Mouse (Mus musculus) thymus, postnatal 25 days (tissue): ENCODE measurements at regions not wholly inside any gene's neighbourhood (a gene's known extent, or its start where the extent isn't known, plus 50 kb on each side); places are given as distances from the start of the nearest gene placed in this dataset.

Experiments used
- DNase-seq: peaks from one replicate; pipeline ENCODE4 v3.0.0; 2022

DNA sequence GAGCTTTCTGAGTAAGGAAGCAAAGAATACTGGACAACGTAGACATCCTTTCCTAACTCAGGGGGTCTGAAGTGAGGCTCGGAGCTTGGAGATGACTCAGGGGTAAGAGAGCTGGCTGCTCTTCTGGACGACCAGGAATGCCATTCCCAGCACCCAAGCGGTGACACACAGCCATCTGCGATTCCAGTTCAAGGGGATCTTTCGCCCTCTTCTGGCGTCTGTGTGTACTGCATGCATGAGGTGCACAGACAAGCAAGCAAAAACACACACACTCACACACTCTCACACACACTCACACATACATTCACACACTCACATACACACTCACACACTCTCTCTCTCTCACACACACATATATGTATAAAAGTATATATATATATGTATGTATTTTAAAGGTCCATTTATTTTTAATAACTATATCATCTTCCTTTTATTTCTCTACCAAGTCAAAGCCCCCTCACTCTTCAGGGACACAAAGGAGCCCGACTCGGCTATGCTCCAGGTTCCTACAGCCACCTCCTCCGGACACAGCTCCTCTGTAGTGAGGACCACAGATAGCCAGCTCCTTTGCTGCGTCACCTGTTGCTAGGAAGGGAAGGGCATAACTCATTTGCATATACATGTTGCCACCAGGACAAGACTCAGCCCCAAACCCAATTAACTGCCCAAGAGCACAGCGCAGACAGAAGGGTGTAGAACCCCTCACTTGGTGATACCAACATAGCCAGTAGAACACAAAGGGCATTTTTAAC, 91.9 kb upstream of the Smad3 start:
- peak; percentile 26 for DNase-seq

DNA sequence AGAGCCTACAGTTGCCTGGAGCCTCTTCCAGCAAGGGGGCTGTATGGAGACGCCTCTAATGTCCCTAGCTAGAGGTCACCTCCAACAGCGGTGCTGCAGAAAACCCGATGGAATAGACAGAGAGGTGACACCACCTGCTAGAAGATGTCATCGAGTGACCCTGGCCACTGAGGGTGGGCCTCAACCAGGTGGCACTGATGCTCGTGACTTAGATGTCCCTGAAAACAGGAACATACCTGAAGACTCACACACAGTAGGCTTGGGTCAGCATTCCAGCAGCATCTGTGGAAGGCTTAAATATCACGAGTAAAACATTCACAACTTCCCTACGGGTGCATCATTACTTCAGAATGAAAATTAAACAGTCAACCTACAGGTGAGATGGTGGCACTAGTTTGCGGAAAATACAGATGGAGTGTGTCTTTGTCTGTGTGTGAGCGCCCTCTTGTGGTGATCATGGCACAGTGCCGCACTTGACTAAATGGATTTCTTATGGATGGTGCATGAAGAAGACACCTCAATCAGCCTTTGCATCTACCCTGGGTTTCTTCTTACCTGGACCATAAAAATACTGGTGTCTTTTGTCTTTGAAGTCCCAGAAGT, 86.2 kb upstream of the Smad3 start:
- DNase-seq: peak; percentile 74

DNA sequence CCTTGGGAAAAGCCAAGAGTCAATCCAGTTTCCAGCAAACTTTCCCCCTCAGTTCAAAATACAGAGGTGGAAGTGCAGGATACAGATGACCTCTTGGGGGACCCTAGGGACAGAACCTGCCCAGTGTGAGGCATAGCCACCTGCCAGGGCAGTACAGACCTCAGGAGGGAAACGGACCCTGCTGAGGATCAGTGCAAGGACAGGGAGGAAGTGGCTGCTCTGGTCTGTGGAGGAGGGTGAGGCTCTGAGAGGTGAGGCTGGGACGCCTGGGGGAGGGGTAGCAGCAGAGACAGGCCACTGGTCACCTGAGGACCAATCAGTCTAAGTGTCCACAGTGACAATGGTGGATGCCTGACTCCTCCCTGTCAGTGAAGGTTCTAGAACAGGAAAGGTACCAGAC, 85.6 kb upstream of the Smad3 start:
- DNase-seq: no peak

DNA sequence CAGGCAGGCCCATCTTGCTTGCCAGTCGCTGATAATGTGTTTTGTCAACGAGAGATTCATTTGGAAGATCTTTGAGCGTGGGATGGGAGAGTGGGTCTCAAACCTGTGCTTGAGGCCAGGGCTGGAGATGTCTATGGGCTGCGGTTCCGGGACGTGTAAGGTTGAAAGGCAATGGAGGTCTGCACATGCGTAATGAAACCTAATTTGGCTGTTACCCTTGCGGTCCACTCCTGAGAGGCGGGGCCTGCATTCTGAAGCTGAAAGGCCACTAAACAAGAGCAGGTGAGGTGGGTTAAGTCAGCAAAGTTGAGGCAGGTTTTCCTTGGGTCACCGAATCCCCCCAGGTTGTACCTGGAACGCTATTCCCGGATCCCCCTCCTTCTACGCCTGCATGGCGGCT, 83.3 kb upstream of the Smad3 start:
- DNase-seq: no peak

DNA sequence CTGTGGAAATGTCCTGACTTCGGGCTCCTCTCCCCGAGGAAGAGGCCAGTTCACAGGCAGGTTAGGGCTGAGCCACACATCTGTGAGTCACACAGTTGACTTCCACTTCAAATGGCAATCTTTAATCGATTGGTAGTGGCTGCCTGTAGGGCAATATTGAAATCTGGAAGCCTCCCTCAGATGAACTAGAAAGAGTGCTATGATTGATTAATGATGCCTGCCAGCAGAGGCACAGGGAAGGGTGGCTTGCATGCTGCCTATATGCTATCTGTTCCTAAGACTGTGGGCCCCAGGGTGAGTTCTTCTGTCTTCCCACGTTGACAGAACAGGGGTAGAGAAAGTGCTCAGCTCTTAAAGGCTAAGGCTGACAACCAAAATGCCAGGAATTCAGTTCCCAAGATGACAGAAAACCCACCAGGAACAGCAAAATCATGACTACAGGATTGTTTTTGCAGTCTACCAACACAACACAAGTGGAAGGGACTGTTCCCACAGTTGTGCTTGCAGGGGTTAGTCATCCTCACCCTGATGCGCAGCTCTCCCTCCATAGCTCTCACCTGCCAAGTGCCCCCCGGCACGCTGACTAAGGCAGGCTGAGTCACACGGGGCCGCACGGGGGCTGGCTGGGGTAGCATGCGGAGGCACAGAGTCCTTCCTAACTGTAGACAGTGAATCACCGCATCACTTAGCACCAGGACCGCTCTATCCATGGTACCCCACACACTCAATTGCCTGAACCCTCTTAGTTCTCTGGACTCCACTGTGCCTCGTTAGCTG, 81.4 kb upstream of the Smad3 start:
- DNase-seq: no peak

DNA sequence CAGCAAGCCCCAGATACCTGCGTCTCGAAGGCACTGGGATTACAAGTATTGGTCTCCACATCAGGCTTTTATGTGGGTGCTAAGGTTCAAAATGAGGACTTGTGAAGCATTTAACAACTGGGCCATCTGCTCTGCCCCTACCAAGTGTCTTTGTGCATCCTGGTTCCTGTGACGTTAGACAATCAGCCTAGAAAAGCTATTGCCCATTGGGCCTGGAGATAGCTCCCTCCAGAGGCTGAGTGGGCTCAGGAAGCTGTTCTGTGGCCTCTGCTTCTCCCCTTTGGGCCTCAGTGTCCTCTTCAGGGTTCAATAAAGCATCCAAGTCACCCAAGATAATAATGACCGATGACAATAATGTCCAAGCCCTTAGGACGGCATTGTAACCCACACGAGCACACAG, 79.8 kb upstream of the Smad3 start:
- peak; percentile 19 for DNase-seq

DNA sequence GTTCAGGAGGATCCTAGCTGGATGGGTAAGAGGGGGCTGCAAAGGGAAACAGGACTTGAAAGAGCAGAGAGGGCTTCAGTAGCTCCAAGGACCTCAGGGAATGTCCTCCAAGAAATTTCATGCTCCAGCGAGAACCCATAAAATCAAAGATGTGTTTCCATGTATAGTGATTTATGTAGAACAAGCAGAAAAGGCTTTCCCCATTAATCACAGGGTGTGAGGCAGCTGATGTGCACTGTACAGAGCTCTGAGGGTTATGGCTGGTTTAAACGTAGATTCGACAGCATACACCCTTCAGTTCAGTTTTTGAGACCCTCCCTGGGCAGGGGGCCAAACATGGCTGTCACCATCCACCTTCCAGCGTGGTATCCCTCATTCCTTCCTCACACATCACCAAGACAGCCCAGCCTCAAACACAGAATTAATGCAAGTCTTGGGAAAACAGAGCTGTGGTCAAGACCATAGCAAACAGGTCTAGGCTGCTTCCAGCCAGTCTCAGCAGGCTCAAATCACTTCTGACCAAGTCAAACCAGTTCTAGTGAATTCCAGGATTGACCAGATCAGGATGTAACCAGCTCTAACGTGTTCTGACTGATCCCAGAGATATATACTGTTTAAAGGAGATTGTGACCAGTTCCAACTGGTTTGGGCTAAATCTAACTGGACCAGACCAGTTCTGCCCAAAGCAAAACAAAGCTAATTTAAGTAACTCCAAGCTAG, 78.9 kb upstream of the Smad3 start:
- no peak for DNase-seq

DNA sequence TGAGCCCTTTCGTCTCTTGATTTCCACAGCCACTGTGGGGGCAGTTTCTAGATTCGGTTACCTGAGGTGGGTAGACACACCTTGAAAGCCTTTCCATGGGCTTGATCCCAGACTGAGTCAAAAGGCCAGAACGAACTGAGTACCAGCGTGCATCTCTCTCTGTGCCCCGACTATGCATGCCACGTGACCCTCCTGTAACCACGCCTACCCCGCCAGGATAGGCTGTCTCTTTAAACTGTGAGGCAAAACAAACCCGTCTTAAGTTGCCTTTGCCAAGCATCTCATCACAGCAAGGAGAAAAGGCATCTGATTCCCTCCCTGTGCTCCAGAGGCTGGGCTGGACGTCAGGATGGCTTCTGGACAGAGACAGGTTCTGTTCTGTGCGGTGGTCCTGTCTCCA, 78.2 kb upstream of the Smad3 start:
- no peak for DNase-seq

DNA sequence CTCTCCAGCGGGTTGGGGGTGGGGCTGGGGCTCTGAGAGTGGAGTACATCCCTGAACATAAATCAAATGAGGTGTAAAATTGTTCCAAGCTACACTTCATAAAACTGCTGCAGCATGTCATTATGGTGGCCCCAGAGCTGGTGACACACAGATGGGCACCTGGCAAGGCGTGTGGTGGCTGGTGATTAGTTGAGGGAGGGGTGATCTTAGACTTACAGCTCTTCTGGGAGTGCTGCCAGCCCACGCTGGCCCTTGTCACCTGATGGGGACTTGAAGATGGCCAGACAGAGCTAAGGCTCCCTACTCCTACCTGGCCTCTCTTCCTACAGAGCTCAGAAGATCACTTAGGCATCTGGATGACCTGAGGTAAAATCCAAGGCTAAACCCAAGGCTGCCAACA, 76.6 kb upstream of the Smad3 start:
- DNase-seq: no peak

DNA sequence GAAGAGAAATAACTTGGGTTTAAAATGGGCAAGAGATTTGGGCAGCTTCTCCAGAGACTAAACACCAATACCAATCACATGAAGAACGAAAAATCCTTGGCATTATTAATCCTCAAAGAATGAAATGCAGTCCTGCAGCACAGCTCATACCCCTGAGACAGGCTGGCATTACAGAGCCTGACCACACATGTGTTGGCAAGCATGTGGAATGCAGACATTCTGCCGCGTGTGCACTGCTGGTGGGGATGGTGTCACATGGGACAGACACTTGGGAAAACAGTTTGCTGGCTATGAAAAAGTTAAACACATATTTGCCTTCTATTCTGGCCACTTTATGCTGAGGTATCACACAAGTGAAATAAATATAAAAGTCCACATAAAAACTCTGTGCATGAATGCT, 60.4 kb upstream of the Smad3 start:
- DNase-seq: no peak

DNA sequence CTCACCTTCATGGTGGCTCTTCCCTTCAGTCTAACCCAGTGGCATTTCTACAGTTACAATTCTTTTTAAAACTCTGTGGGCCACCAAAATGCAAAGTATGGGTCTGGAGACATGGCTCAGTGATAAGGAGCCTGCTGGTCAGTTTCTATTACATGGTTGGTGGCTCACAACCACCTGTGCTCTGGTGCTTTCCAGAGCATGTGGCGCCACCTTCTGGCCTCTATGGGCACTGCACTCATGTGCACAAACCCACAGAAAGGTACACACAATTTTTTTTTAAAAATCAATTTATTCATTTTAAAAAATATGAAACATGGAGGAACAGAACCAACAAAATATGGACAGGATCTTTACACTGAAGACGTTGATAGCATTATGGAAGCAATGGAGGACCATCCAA, 58.7 kb upstream of the Smad3 start:
- peak; percentile 50 for DNase-seq

DNA sequence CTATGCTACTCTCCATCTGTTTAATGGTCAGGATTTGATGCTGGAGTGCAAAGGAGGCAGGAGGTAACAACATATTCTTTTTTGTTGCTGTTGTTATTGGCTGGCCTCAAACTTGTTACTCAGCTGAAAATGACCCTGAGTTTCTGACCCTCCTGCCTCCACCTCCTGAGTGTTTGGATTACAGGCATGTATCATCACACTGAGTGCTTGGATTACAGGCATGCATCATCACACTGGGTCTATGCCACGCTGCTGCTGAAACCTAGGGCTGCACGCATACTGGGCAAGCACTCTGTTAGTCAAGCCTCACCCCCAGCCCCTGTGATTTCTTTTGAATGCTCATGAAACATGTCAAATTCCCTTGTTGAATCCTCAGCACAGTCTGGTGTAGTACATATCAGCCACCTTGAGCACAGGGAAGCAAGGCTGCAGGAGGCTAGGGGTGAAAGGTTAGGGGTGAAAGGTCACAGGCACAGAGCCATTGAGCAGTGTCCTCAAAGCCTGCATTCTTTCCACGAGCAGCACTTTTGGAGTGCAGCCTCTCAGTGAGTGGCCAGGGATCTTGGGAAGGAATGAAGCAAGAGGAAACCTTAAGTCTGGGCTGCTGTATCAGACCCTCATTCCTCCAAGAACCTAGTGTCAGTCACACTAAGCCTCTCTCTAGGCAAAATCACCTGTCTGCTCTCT, 52.2 kb upstream of the Smad3 start:
- DNase-seq: no peak
